Mouse (Mus musculus): ENCODE measurements around the gene Lclat1. TPM values are rescaled to one million over a fixed set of nuclear protein-coding genes. Genes with fewer than 3 reads are reported as not detected.

Lclat1 gene
- total and polyA plus RNA-seq, 3 experiments, result 9.6 to 10.5 TPM; not detected in 1

DNA sequence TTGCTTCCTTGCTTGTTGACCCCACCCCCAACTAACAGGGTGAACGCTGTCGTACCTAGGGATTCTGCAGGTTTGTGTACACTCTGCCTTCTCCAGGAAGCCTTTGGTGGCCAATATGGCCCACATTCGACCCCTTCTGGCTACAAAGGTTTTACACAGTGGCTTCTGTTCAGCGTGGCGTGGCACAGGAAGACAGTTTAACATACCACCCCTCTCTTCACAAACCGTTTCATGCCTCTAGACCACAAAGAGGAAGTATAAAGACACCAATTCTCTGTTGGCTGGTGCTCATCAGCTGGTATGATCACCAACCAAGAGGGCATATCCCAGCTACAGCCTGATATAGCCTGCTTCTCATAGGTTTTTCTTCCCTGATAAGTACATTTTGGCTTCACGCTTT lies 166.0 kb downstream of the Lclat1 start:
- H3K4me1 ChIP-seq (ENCODE audit: control insufficient read depth in 1 of 2, insufficient read depth in 2 of 2, low read length in 2 of 2), result peaks cover 7 to 19% of the 10 kb centered on the region in 2 experiments
- H3K27ac ChIP-seq (ENCODE audit: control insufficient read depth, low read depth, low read length), result peak overlapping the region; percentile 30; the same call in 1 of the 2 replicates
- H3K9me3 ChIP-seq (replicated peaks; ENCODE audit: insufficient read depth, low read length), result no peaks in the 10 kb centered on the region
- peak; percentile 76 for DNase-seq (ENCODE audit: low read depth, low spot score)
- no peak overlapping the region for H3K4me3 ChIP-seq (ENCODE audit: control insufficient read depth in 1 of 2, insufficient read depth in 1 of 2, low read depth in 2 of 2, low read length in 2 of 2)
- no peak overlapping the region for H3K9ac ChIP-seq (ENCODE audit: control insufficient read depth, low read depth, low read length, poor library complexity, severe bottlenecking)
- no peaks in the 10 kb centered on the region for H3K27me3 ChIP-seq (ENCODE audit: control insufficient read depth in 1 of 2, insufficient read depth in 2 of 2, low read length in 2 of 2)
- no peaks in the 10 kb centered on the region for H3K79me2 ChIP-seq (ENCODE audit: control insufficient read depth, insufficient read depth, low read length, poor library complexity)
- H3K36me3 ChIP-seq (ENCODE audit: control insufficient read depth in 1 of 2, insufficient read depth in 2 of 2, low read length in 2 of 2), result peaks cover 0 to 10% of the 10 kb centered on the region in 2 experiments; a peak in 2 of 4 replicates
- TF ChIP-seq GABPA (IDR thresholded peaks at IDR 0.05; ENCODE audit: low read depth, low read length) (no peak), MYB (IDR thresholded peaks at IDR 0.05; ENCODE audit: low read depth, low read length) (peak; percentile 80), RAD21 (IDR thresholded peaks at IDR 0.05; ENCODE audit: low read depth, low read length) (no peak), TAL1 (IDR thresholded peaks at IDR 0.05; ENCODE audit: low read length) (no peak), EP300 (IDR thresholded peaks at IDR 0.05; ENCODE audit: low read depth in 1 of 2, low read length in 2 of 2) (peak; percentile 71 to 85; a peak in 3 of 4 replicates), HCFC1 (IDR thresholded peaks at IDR 0.05; ENCODE audit: low read depth, low read length) (no peak), UBTF (IDR thresholded peaks at IDR 0.05; ENCODE audit: borderline replicate concordance, insufficient read depth, low read depth, low read length) (no peak), POLR2AphosphoS2 (IDR thresholded peaks at IDR 0.05; ENCODE audit: low read length) (no peak), E2F4 (IDR thresholded peaks at IDR 0.05; ENCODE audit: borderline replicate concordance, low read depth, low read length) (0 out of 2 replicates have a peak, but pooled peaks have one; percentile 37), MAZ (IDR thresholded peaks at IDR 0.05; ENCODE audit: low read depth, low read length) (no peak), MAX (IDR thresholded peaks at IDR 0.05; ENCODE audit: low read length) (0 out of 2 replicates have a peak, but pooled peaks have one; percentile 47), TCF12 (IDR thresholded peaks at IDR 0.05; ENCODE audit: low read depth, low read length) (0 out of 2 replicates have a peak, but pooled peaks have one; percentile 31), NELFE (IDR thresholded peaks at IDR 0.05; ENCODE audit: low read depth, low read length) (peak; percentile 36; the same call in 1 of the 2 replicates), ZMIZ1 (IDR thresholded peaks at IDR 0.05; ENCODE audit: low read depth, low read length) (no peak), POLR2A (IDR thresholded peaks at IDR 0.05; ENCODE audit: control insufficient read depth in 1 of 2, insufficient read depth in 1 of 2, low read depth in 1 of 2, low read length in 2 of 2, poor library complexity in 1 of 2) (no peak), USF1 (IDR thresholded peaks at IDR 0.05; ENCODE audit: low read depth, low read length) (peak; percentile 60), RCOR1 (IDR thresholded peaks at IDR 0.05; ENCODE audit: low read depth, low read length) (peak; percentile 50; the same call in 1 of the 2 replicates), JUND (IDR thresholded peaks at IDR 0.05; ENCODE audit: low read depth, low read length) (no peak), KAT2A (conservative IDR thresholded peaks at IDR 0.05; ENCODE audit: low read depth, low read length) (no peak), CHD2 (IDR thresholded peaks at IDR 0.05; ENCODE audit: low read length) (no peak), ZNF384 (IDR thresholded peaks at IDR 0.05; ENCODE audit: low read depth, low read length) (no peak), BHLHE40 (IDR thresholded peaks at IDR 0.05; ENCODE audit: borderline replicate concordance, low read depth, low read length) (no peak), CHD1 (IDR thresholded peaks at IDR 0.05; ENCODE audit: low read depth, low read length) (no peak), ZKSCAN1 (IDR thresholded peaks at IDR 0.05; ENCODE audit: low read depth, low read length) (no peak), NRF1 (IDR thresholded peaks at IDR 0.05; ENCODE audit: insufficient read depth, low read depth, low read length, poor library complexity, severe bottlenecking) (no peak), TBP (IDR thresholded peaks at IDR 0.05; ENCODE audit: low read depth, low read length) (0 out of 2 replicates have a peak, but pooled peaks have one; percentile 18), MXI1 (IDR thresholded peaks at IDR 0.05; ENCODE audit: low read depth, low read length) (peak; percentile 40; the same call in 1 of the 2 replicates), SIN3A (IDR thresholded peaks at IDR 0.05; ENCODE audit: low read length) (peak; percentile 64), ETS1 (IDR thresholded peaks at IDR 0.05; ENCODE audit: low read depth, low read length) (peak; percentile 83), SMC3 (IDR thresholded peaks at IDR 0.05; ENCODE audit: low read depth, low read length) (0 out of 2 replicates have a peak, but pooled peaks have one; percentile 7), MAFK (IDR thresholded peaks at IDR 0.05; ENCODE audit: borderline replicate concordance, low read depth, low read length) (no peak), POLR2AphosphoS5 (IDR thresholded peaks at IDR 0.05; ENCODE audit: borderline replicate concordance, low read depth, low read length) (no peak), GATA1 (IDR thresholded peaks at IDR 0.05; ENCODE audit: low read depth, low read length) (0 out of 2 replicates have a peak, but pooled peaks have one; percentile 33), CTCF (IDR thresholded peaks at IDR 0.05 in 2 of 3, conservative IDR thresholded peaks at IDR 0.05 in 1 of 3; ENCODE audit: control insufficient read depth in 1 of 3, insufficient read depth in 1 of 3, low read depth in 2 of 3, low read length in 3 of 3, poor library complexity in 1 of 3, severe bottlenecking in 1 of 3) (no peak), MEF2A (IDR thresholded peaks at IDR 0.05; ENCODE audit: extremely low read depth, insufficient replicate concordance, low read depth, low read length, poor library complexity, severe bottlenecking) (no peak), USF2 (IDR thresholded peaks at IDR 0.05; ENCODE audit: borderline replicate concordance in 1 of 2, insufficient read depth in 1 of 2, low read depth in 1 of 2, low read length in 2 of 2) (no peak), ELF1 (IDR thresholded peaks at IDR 0.05; ENCODE audit: low read depth, low read length) (no peak)

Measured in MEL (cell line).